ENCODE assay signal across 7 mouse cellular contexts in the genomic region with DNA sequence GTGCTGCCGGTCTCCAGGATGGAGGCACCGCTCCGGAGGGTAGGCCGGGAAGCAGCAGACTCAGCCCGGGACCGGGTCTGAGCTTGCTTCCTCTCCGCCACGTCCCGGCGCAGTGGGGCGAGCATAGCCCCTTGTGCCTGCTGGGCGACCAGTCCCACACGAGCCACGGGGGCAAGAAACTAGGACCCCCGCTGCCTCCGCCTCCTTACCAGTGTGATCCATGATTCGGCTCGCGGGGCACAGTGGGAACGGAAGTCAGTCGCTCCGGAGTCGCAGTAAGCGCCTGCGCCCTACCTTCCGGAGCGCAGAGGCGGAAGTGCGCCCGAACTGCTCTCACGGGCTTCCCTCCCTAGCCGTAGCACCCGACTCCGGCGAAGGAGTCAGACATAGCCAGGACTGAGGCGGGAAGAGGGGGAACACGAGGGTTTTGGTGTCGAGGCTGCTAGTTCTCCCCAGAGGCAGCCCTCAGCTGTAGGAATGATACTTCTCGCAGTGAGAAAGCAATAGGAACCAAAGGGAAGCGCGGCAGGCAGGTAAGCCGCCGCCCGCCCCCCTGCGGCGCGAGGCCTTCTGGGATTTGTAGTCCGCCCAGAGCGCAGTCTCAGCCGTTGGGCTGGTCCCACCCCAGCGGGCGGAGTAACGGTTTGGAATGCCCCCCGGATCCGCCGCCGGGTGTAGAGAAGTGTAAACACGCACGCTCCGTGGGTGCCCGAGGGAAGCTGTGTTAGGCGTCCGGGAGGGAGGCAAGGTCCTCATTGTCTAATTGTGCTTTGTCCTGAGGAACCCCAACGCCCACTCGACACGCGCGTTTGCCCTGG. TPM values are rescaled to one million over a fixed set of nuclear protein-coding genes. Genes with fewer than 3 reads are reported as not detected.
A peak's percentile ranks its signal among the peaks of the same experiment; 100 is the strongest.
DNase-seq lines count a peak whose midpoint lies in the region; ATAC-seq lines count a peak whose summit lies in the region.

A gene (minus strand): TSS at position 303 of the 818 bp plus-strand sequence.

- DNase-seq in adrenal gland, adult 2 months = peak; percentile 98
- peak; percentile 91 for DNase-seq in embryo, embryonic 11.5 days (ENCODE audit: low read depth, low spot score)
- peak; percentile 88 to 95 for DNase-seq in gastrocnemius, postnatal 4 days (ENCODE audit: low spot score in 2 of 2)
- peak; percentile 98 for DNase-seq in left cerebral cortex, postnatal 36 days (ENCODE audit: low spot score in 2 of 2)
- DNase-seq in midbrain, embryonic 11.5 days (ENCODE audit: low spot score, missing footprints) = peak; percentile 100
- peak; percentile 85 for DNase-seq in skeletal muscle tissue, adult 2 months (ENCODE audit: low read depth, low spot score)

- intact Hi-C loops in left cerebral cortex, postnatal 36 days (cut with DNase I) = loop anchor here (10.0 kb wide), 2 partner anchors 125 to 135 kb away; a partner anchor contains a TSS

- H3K9me3 ChIP-seq in intestine, embryonic 16.5 days (ENCODE audit: control insufficient read depth, low read length) = no peaks in the 10 kb centered on the region
- no peaks in the 10 kb centered on the region for H3K9me3 ChIP-seq in midbrain, embryonic 11.5 days (ENCODE audit: control insufficient read depth, low read length)

- peak; percentile 100 for ATAC-seq in intestine, embryonic 16.5 days
- ATAC-seq in midbrain, embryonic 11.5 days (ENCODE audit: low FRiP score) = peak; percentile 98

- H3K4me2 ChIP-seq in intestine, embryonic 16.5 days (ENCODE audit: low read depth, low read length) = peak within 1 kb of the TSS; percentile 79
- peak within 1 kb of the TSS; percentile 85 for H3K4me2 ChIP-seq in midbrain, embryonic 11.5 days

- peak within 1 kb of the TSS; percentile 89 for H3K4me3 ChIP-seq in intestine, embryonic 16.5 days (ENCODE audit: low read length)
- peak within 1 kb of the TSS; percentile 88 for H3K4me3 ChIP-seq in midbrain, embryonic 11.5 days (ENCODE audit: low read depth, low read length)

- H3K27me3 ChIP-seq in intestine, embryonic 16.5 days (replicated peaks; ENCODE audit: control insufficient read depth, insufficient read depth, low read length) = no peaks in the 10 kb centered on the region
- no peaks in the 10 kb centered on the region for H3K27me3 ChIP-seq in midbrain, embryonic 11.5 days (ENCODE audit: control insufficient read depth, insufficient read depth, low read length)

- no peaks in the 10 kb centered on the region for H3K36me3 ChIP-seq in intestine, embryonic 16.5 days (ENCODE audit: control insufficient read depth, insufficient read depth, low read length)
- no peaks in the 10 kb centered on the region for H3K36me3 ChIP-seq in midbrain, embryonic 11.5 days (ENCODE audit: control insufficient read depth, insufficient read depth, low read length)

- peak within 1 kb of the TSS; percentile 92 for H3K9ac ChIP-seq in intestine, embryonic 16.5 days (ENCODE audit: low read depth, low read length)
- peak within 1 kb of the TSS; percentile 80 for H3K9ac ChIP-seq in midbrain, embryonic 11.5 days (ENCODE audit: low read length)

- WGBS in intestine, embryonic 16.5 days = under 1% methylated on average over 68 of the region's 68 CpGs
- under 1% methylated on average over 68 of the region's 68 CpGs for WGBS in midbrain, embryonic 11.5 days

- H3K27ac ChIP-seq in intestine, embryonic 16.5 days (ENCODE audit: low read length) = peak within 1 kb of the TSS; percentile 88
- H3K27ac ChIP-seq in midbrain, embryonic 11.5 days (ENCODE audit: low read depth, low read length) = peak within 1 kb of the TSS; percentile 78

- peaks cover 4% of the 10 kb centered on the region; the same call in 1 of the 2 replicates for H3K4me1 ChIP-seq in intestine, embryonic 16.5 days (ENCODE audit: control insufficient read depth, insufficient read depth, low read length)
- H3K4me1 ChIP-seq in midbrain, embryonic 11.5 days (ENCODE audit: control insufficient read depth, insufficient read depth, low read length) = peaks cover 8% of the 10 kb centered on the region; the same call in 1 of the 2 replicates

RNA-seq across cellular contexts. Expression of the gene that starts here (rescaled TPM):
- 10 to 100 TPM; 16.0 to 21.6 TPM for total RNA-seq in adrenal gland, adult 2 months (2021)
- 2.0 and 3.3 TPM in 2 replicates for polyA plus RNA-seq in adrenal gland, adult 2 months (2012; rRNA removed)
- 10 to 100 TPM; 10.9 to 12.8 TPM for total RNA-seq in gastrocnemius, postnatal 4 days (2021)
- 10.9 and 12.1 TPM in 2 replicates for polyA plus RNA-seq in intestine, embryonic 16.5 days (2015; fragmentation: Nextera tagmentation; extraction: Ambion mirVana)
- total RNA-seq in left cerebral cortex, postnatal 36 days (2021) = 10 to 100 TPM; 19.8 to 24.8 TPM
- polyA plus RNA-seq in midbrain, embryonic 11.5 days (2014; fragmentation: Nextera tagmentation; extraction: Ambion mirVana) = 26.9 and 30.4 TPM in 2 replicates

Comparison
In these comparisons a context has a peak if more than half of its experiments do, and no peak if none do; other contexts are left out.
1. Peak in every context shown above with its lines: DNase-seq, ATAC-seq, H3K4me3 ChIP-seq and H3K27ac ChIP-seq.